Mouse (Mus musculus) CH12.LX (cell line): Measurements from ENCODE around the gene Itsn1. TPM values are rescaled to one million over a fixed set of nuclear protein-coding genes. Genes with fewer than 3 reads are reported as not detected.

ENCODE experiments used
- DNase-seq: peaks from one replicate; pipeline ENCODE4 v3.0.0-alpha.2; 2013; ENCODE audit errors: extremely low read depth
- H3K27ac ChIP-seq: 2 replicates; pipeline ENCODE4 v1.5.1; 2012; ENCODE audit warnings: low read depth, mild to moderate bottlenecking, control low read depth, moderate library complexity; ENCODE audit not compliant: insufficient read depth
- H3K27me3 ChIP-seq: replicated peaks from 2 replicates; pipeline ENCODE3; 2012; ENCODE audit warnings: inconsistent platforms
- H3K36me3 ChIP-seq, 2 experiments: replicated peaks in 1 of 2; 2 replicates each; pipeline versions ENCODE3 to v1.6.1; 2012; ENCODE audit warnings: inconsistent platforms in 1 of 2, low read length in 1 of 2, mild to moderate bottlenecking in 1 of 2, mixed read lengths in 1 of 2, moderate library complexity in 1 of 2; ENCODE audit not compliant: control insufficient read depth in 1 of 2, insufficient read depth in 1 of 2
- H3K4me1 ChIP-seq, 2 experiments: 2 replicates each; pipeline ENCODE4 v1.6.1; 2012; ENCODE audit warnings: inconsistent platforms in 1 of 2, moderate library complexity in 1 of 2; ENCODE audit not compliant: insufficient read depth in 2 of 2, control insufficient read depth in 1 of 2
- H3K4me2 ChIP-seq: 2 replicates; pipeline ENCODE4 v1.6.1; 2012; ENCODE audit warnings: low read depth, mild to moderate bottlenecking, control low read depth; ENCODE audit not compliant: poor library complexity, insufficient read depth, severe bottlenecking
- H3K4me3 ChIP-seq, 3 experiments: fragments of 150-350 bp in 1 of 3; sonication (generic) in 1 of 3; replicated peaks in 1 of 3; 2 replicates each; pipeline versions ENCODE3 to v1.5.1; 2011 to 2012; ENCODE audit warnings: low read depth in 2 of 3, low read length in 2 of 3, mild to moderate bottlenecking in 2 of 3, moderate library complexity in 2 of 3, control low read depth in 1 of 3, improper control_type of control experiment in 1 of 3, inconsistent platforms in 1 of 3, mixed read lengths in 1 of 3; ENCODE audit not compliant: poor library complexity in 1 of 3
- H3K79me2 ChIP-seq: replicated peaks from 2 replicates; pipeline ENCODE4 v1.6.1; 2012; ENCODE audit warnings: mild to moderate bottlenecking, moderate library complexity; ENCODE audit not compliant: control insufficient read depth, poor library complexity, insufficient read depth, severe bottlenecking; ENCODE audit errors: extremely low read depth
- H3K9ac ChIP-seq: 2 replicates; pipeline ENCODE4 v1.6.1; 2012; ENCODE audit warnings: low read depth, mild to moderate bottlenecking, control low read depth, moderate library complexity; ENCODE audit not compliant: insufficient read depth
- H3K9me3 ChIP-seq: replicated peaks from 2 replicates; pipeline ENCODE3; 2012; ENCODE audit warnings: low read length, inconsistent platforms, mixed read lengths
- BHLHE40 ChIP-seq: IDR thresholded peaks from 2 replicates; pipeline ENCODE4 v1.6.1; 2011; ENCODE audit warnings: mild to moderate bottlenecking, low read depth, low read length, improper control_type of control experiment
- CHD2 ChIP-seq: IDR thresholded peaks from 2 replicates; pipeline ENCODE4 v1.6.1; 2011; ENCODE audit warnings: low read length, improper control_type of control experiment
- ELF1 ChIP-seq: IDR thresholded peaks from 2 replicates; pipeline ENCODE4 v1.6.1; 2014; ENCODE audit warnings: low read depth, mild to moderate bottlenecking, inconsistent platforms, low read length, improper control_type of control experiment
- ETS1 ChIP-seq: conservative IDR thresholded peaks from 2 replicates; pipeline ENCODE4 v1.6.1; 2012; ENCODE audit warnings: low read depth, mild to moderate bottlenecking, inconsistent platforms, low read length, improper control_type of control experiment, moderate library complexity
- HCFC1 ChIP-seq: IDR thresholded peaks from 2 replicates; pipeline ENCODE4 v1.6.1; 2012; ENCODE audit warnings: low read depth, mild to moderate bottlenecking, inconsistent platforms, low read length, improper control_type of control experiment
- IRF4 ChIP-seq: IDR thresholded peaks from 2 replicates; pipeline ENCODE4 v1.6.1; 2014; ENCODE audit warnings: low read depth, mild to moderate bottlenecking, inconsistent platforms, low read length, improper control_type of control experiment
- JUND ChIP-seq: conservative IDR thresholded peaks from 2 replicates; pipeline ENCODE4 v1.6.1; 2011; ENCODE audit warnings: low read depth, low read length, improper control_type of control experiment
- MAZ ChIP-seq: IDR thresholded peaks from 2 replicates; pipeline ENCODE4 v1.6.1; 2012; ENCODE audit warnings: low read depth, mild to moderate bottlenecking, inconsistent platforms, low read length, improper control_type of control experiment, moderate library complexity
- MEF2A ChIP-seq: IDR thresholded peaks from 2 replicates; pipeline ENCODE4 v1.6.1; 2014; ENCODE audit warnings: low read depth, mild to moderate bottlenecking, inconsistent platforms, low read length, improper control_type of control experiment, borderline replicate concordance
- MXI1 ChIP-seq: IDR thresholded peaks from 2 replicates; pipeline ENCODE4 v1.6.1; 2011; ENCODE audit warnings: mild to moderate bottlenecking, low read depth, low read length, improper control_type of control experiment
- NELFE ChIP-seq: IDR thresholded peaks from 2 replicates; pipeline ENCODE4 v1.6.1; 2011; ENCODE audit warnings: low read depth, low read length, improper control_type of control experiment
- POLR2A ChIP-seq: IDR thresholded peaks from 2 replicates; pipeline ENCODE4 v1.6.1; 2011; ENCODE audit warnings: low read depth, mild to moderate bottlenecking, improper control_type of control experiment, low read length
- POLR2AphosphoS2 ChIP-seq: IDR thresholded peaks from 2 replicates; pipeline ENCODE4 v1.6.1; 2011; ENCODE audit warnings: low read depth, low read length, improper control_type of control experiment
- RCOR1 ChIP-seq: conservative IDR thresholded peaks from 2 replicates; pipeline ENCODE4 v1.6.1; 2012; ENCODE audit warnings: low read depth, mild to moderate bottlenecking, inconsistent platforms, low read length, improper control_type of control experiment
- TBP ChIP-seq: conservative IDR thresholded peaks from 2 replicates; pipeline ENCODE4 v1.6.1; 2011; ENCODE audit warnings: low read depth, low read length, improper control_type of control experiment
- TCF12 ChIP-seq: IDR thresholded peaks from 2 replicates; pipeline ENCODE4 v1.6.1; 2014; ENCODE audit warnings: low read depth, mild to moderate bottlenecking, inconsistent platforms, low read length, improper control_type of control experiment
- UBTF ChIP-seq: IDR thresholded peaks from 2 replicates; pipeline ENCODE4 v1.6.1; 2012; ENCODE audit warnings: low read depth, mild to moderate bottlenecking, inconsistent platforms, low read length, improper control_type of control experiment, moderate library complexity
- USF1 ChIP-seq: IDR thresholded peaks from 2 replicates; pipeline ENCODE4 v1.6.1; 2014; ENCODE audit warnings: low read depth, mild to moderate bottlenecking, inconsistent platforms, low read length, improper control_type of control experiment
- USF2 ChIP-seq: conservative IDR thresholded peaks from 2 replicates; pipeline ENCODE4 v1.6.1; 2011; ENCODE audit warnings: low read depth, low read length, improper control_type of control experiment
- ZKSCAN1 ChIP-seq: IDR thresholded peaks from 2 replicates; pipeline ENCODE4 v1.6.1; 2012; ENCODE audit warnings: low read depth, inconsistent platforms, low read length, improper control_type of control experiment, borderline replicate concordance
- ZMIZ1 ChIP-seq: IDR thresholded peaks from 2 replicates; pipeline ENCODE4 v1.6.1; 2012; ENCODE audit warnings: low read depth, mild to moderate bottlenecking, inconsistent platforms, low read length, improper control_type of control experiment
- ZNF384 ChIP-seq: IDR thresholded peaks from 2 replicates; pipeline ENCODE4 v1.6.1; 2012; ENCODE audit warnings: low read depth, low read length, improper control_type of control experiment, inconsistent platforms
- dilution Hi-C: fragments of 300-500 bp; cut with MboI; formaldehyde crosslinking; loops from 2 replicates; pipeline ENCODE4 v1.14.3; 2020; ENCODE audit warnings: low sequenced_read_pairs; ENCODE audit not compliant: extremely low pct_unique_long_range_greater_than_20kb, extremely low pct_ligation_motif_present
- in situ Hi-C: fragments of 300-500 bp; cut with MboI; formaldehyde crosslinking; loops from 3 replicates; pipeline ENCODE4 v1.14.3; 2019; ENCODE audit warnings: low sequenced_read_pairs, low pct_ligation_motif_present, low pct_unique_long_range_greater_than_20kb, mixed read lengths
- polyA plus RNA-seq: library from polyadenylated mRNA; unstranded; fragments of >175 nt; gene quantifications from 2 replicates; pipeline ENCODE4 v1.2.1, GENCODE M21; 2012; ENCODE audit warnings: low read depth; ENCODE audit not compliant: insufficient read length
- total RNA-seq, 2 experiments: library from RNA; depleted of rRNA; stranded (reverse); fragments of 300-350 nt in 1 of 2; fragments of >200 nt in 1 of 2; gene quantifications; 2 replicates each; pipeline ENCODE4 v1.2.3; 2012 to 2014

Gene Itsn1
- total and polyA plus RNA-seq, 3 experiments = 32.5 to 54.5 (median 46.3) TPM

GRCm38 (mm10) chr16:91921340-91921739, 192.3 kb downstream of the Itsn1 start:
- H3K27ac ChIP-seq = no peak overlapping the region
- no peaks in the 10 kb centered on the region for H3K9me3 ChIP-seq
- H3K27me3 ChIP-seq = no peaks in the 10 kb centered on the region
- no peaks in the 10 kb centered on the region for H3K79me2 ChIP-seq
- no peak for TF ChIP-seq ETS1
- TF ChIP-seq USF1 = no peak
- no peak for TF ChIP-seq BHLHE40
- no peak for TF ChIP-seq USF2
- no peak for TF ChIP-seq MXI1
- no peak for TF ChIP-seq POLR2AphosphoS2
- TF ChIP-seq POLR2A = no peak
- no peak for TF ChIP-seq CHD2
- no peak for TF ChIP-seq TCF12
- TF ChIP-seq NELFE = no peak
- TF ChIP-seq IRF4 = no peak
- TF ChIP-seq RCOR1 = no peak
- no peak for DNase-seq
- H3K4me2 ChIP-seq = no peak overlapping the region
- H3K4me3 ChIP-seq = no peak overlapping the region
- dilution Hi-C loops (no loop called here), in situ Hi-C loops (loop anchor here (25.0 kb wide), 1 partner anchor 559 kb away; the partner anchor contains the start of gene Ifnar2)
- peaks cover 11 to 30% of the 10 kb centered on the region in 2 experiments for H3K4me1 ChIP-seq
- no peak overlapping the region for H3K9ac ChIP-seq
- H3K36me3 ChIP-seq = peaks cover 34 to 47% of the 10 kb centered on the region in 2 experiments

GRCm38 (mm10) chr16:91922939-91923338, 193.9 kb downstream of the Itsn1 start:
- peaks cover 10 to 16% of the 10 kb centered on the region in 2 experiments for H3K4me1 ChIP-seq
- H3K9me3 ChIP-seq = no peaks in the 10 kb centered on the region
- no peaks in the 10 kb centered on the region for H3K79me2 ChIP-seq
- in situ Hi-C loops = loop anchor here (25.0 kb wide), 1 partner anchor 561 kb away; the partner anchor contains the start of gene Ifnar2
- DNase-seq = no peak
- H3K4me2 ChIP-seq = no peak overlapping the region
- TF ChIP-seq CHD2 = 0 out of 2 replicates have a peak, but pooled peaks have one; percentile 30
- TF ChIP-seq POLR2AphosphoS2 = peak; percentile 81
- TF ChIP-seq ZMIZ1 = 0 out of 2 replicates have a peak, but pooled peaks have one; percentile 31
- no peak for TF ChIP-seq JUND
- TF ChIP-seq, all 38 proteins: peak for 3
- no peak overlapping the region for H3K27ac ChIP-seq
- dilution Hi-C loops = no loop called here
- no peak overlapping the region for H3K9ac ChIP-seq
- H3K4me3 ChIP-seq = no peak overlapping the region
- peaks cover 50 to 63% of the 10 kb centered on the region in 2 experiments for H3K36me3 ChIP-seq
- H3K27me3 ChIP-seq = no peaks in the 10 kb centered on the region

DNA sequence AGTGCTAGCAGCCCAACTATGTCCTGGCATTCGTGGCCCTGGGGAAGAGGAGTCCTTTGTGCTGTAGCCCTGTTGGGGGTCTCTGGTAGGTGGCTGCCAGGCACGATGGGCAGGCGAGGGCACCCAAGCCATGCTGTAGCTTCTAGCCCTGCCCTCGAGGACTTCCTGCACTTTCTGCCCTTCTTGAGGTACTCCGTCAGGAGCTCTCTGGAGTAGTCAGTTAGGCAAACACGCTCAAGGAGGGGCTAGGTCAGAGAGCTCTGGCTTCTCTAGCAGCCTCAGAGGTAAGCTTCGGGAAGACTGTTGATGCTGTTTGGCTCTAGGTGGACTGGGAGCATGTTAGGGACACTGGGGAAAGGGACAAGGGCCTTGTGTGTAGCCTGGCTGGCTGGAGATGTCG, 195.3 kb downstream of the Itsn1 start:
- no peak overlapping the region for H3K4me3 ChIP-seq
- H3K4me2 ChIP-seq = no peak overlapping the region
- peaks cover 7% of the 10 kb centered on the region for H3K79me2 ChIP-seq
- no peak overlapping the region for H3K9ac ChIP-seq
- peaks cover 62 to 78% of the 10 kb centered on the region in 2 experiments for H3K36me3 ChIP-seq
- dilution Hi-C loops = no loop called here
- no peaks in the 10 kb centered on the region for H3K9me3 ChIP-seq
- H3K27me3 ChIP-seq = no peaks in the 10 kb centered on the region
- in situ Hi-C loops = loop anchor here (25.0 kb wide), 1 partner anchor 562 kb away; the partner anchor contains the start of gene Ifnar2
- peaks cover 0 to 3% of the 10 kb centered on the region in 2 experiments; a peak in 1 of 4 replicates for H3K4me1 ChIP-seq
- no peak for DNase-seq
- H3K27ac ChIP-seq = no peak overlapping the region
- no peak for TF ChIP-seq ELF1
- no peak for TF ChIP-seq CHD2
- no peak for TF ChIP-seq RCOR1
- TF ChIP-seq BHLHE40 = no peak
- no peak for TF ChIP-seq MEF2A
- TF ChIP-seq ZNF384 = no peak
- no peak for TF ChIP-seq HCFC1
- TF ChIP-seq MAZ = no peak
- no peak for TF ChIP-seq ZKSCAN1
- no peak for TF ChIP-seq TBP
- TF ChIP-seq POLR2A = no peak
- no peak for TF ChIP-seq UBTF
